Comparison of ENCODE assay signal across 20 mouse cellular contexts in genomic region chr11:41980152-41980551, GRCm38 (mm10). TPM values are rescaled to one million over a fixed set of nuclear protein-coding genes. Genes with fewer than 3 reads are reported as not detected.
"Had no signal": no experiment of that assay in that cellular context is flagged by ENCODE, and none has a peak within 500 bp of the region (broad histone marks: within the 10 kb centered on the region; RNA-seq: fewer than 3 reads in every experiment).

No protein-coding gene starts in this region.

- H3K9me3 ChIP-seq: kidney, embryonic 15.5 days; limb, embryonic 15.5 days had no signal

- H3K4me1 ChIP-seq: kidney, embryonic 15.5 days; limb, embryonic 15.5 days had no signal

- ATAC-seq: liver, postnatal 0 days; lung, postnatal 0 days had no signal

- H3K27ac ChIP-seq: kidney, embryonic 15.5 days; limb, embryonic 15.5 days; liver, embryonic 14.5 days had no signal

- H3K4me2 ChIP-seq: kidney, embryonic 15.5 days; limb, embryonic 15.5 days; liver, embryonic 11.5 days; lung, embryonic 14.5 days; midbrain, embryonic 11.5 days had no signal

- H3K27me3 ChIP-seq: kidney, embryonic 15.5 days; limb, embryonic 15.5 days had no signal

- H3K36me3 ChIP-seq: kidney, embryonic 15.5 days; limb, embryonic 15.5 days had no signal

- H3K4me3 ChIP-seq: kidney, embryonic 15.5 days; limb, embryonic 15.5 days had no signal

- H3K9ac ChIP-seq: kidney, embryonic 15.5 days; limb, embryonic 15.5 days; liver, embryonic 14.5 days; liver, postnatal 0 days; lung, embryonic 14.5 days had no signal

- DNase-seq: kidney, adult 8-10 months; kidney, postnatal 14 days; kidney, postnatal 4 days; liver, postnatal 0 days; lung, embryonic 14.5 days; lung, postnatal 36 days; midbrain, embryonic 14.5 days; thymus, adult 18-20 months; thymus, postnatal 36 days had no signal

RNA-seq across cellular contexts. Expression of gene Gabrg2, which starts 20.5 kb away (rescaled TPM):
- total RNA-seq: megakaryocyte-erythroid progenitor cell, adult 5-6 weeks had no signal
- polyA plus RNA-seq: limb, embryonic 11.5 days; liver, embryonic 11.5 days; liver, embryonic 14.5 days; liver, postnatal 0 days; lung, postnatal 0 days; small intestine, adult 2 months; spleen, adult 2 months; testis, adult 2 months had no signal
